Mouse (Mus musculus): ENCODE results near the gene Rasal1.

Gene Rasal1

GRCm38 (mm10) chr5:120696865-120697264 is 48.3 kb downstream of the Rasal1 start:
- peak; percentile 53 to 68 for DNase-seq

- DNase-seq = no peak
These were observed 49.6 kb downstream of the Rasal1 start for GRCm38 (mm10) chr5:120698181-120698580.

GRCm38 (mm10) chr5:120698801-120699391 is 50.3 kb downstream of the Rasal1 start:
- DNase-seq = no peak

GRCm38 (mm10) chr5:120700996-120701790 is 52.6 kb downstream of the Rasal1 start:
- DNase-seq = no peak

- no peak for DNase-seq
These were observed 53.8 kb downstream of the Rasal1 start for GRCm38 (mm10) chr5:120702421-120702820.

GRCm38 (mm10) chr5:120702969-120703368 is 54.4 kb downstream of the Rasal1 start:
- no peak for DNase-seq

GRCm38 (mm10) chr5:120703660-120704059 is 55.0 kb downstream of the Rasal1 start:
- no peak for DNase-seq

GRCm38 (mm10) chr5:120704421-120704820 is 55.8 kb downstream of the Rasal1 start:
- peak; percentile 40 to 52 for DNase-seq

- peak; percentile 43 to 53 for DNase-seq
These were observed 57.9 kb downstream of the Rasal1 start for GRCm38 (mm10) chr5:120706541-120706940.

GRCm38 (mm10) chr5:120706976-120707375 is 58.4 kb downstream of the Rasal1 start:
- peak; percentile 41 to 50 for DNase-seq

- DNase-seq = peak in 1 of 2 experiments; percentile 37
These were observed 61.7 kb downstream of the Rasal1 start for GRCm38 (mm10) chr5:120710161-120710825.

GRCm38 (mm10) chr5:120710826-120711248 is 62.2 kb downstream of the Rasal1 start:
- peak in 1 of 2 experiments; percentile 24 for DNase-seq

- DNase-seq = peak; percentile 79 to 84
These were observed 62.8 kb downstream of the Rasal1 start for GRCm38 (mm10) chr5:120711416-120711815.

GRCm38 (mm10) chr5:120711827-120712226 is 63.2 kb downstream of the Rasal1 start, which contains the start of gene Dtx1:
Gene Dtx1, minus strand, starts transcription at chr5:120711927.
- no peak for DNase-seq

GRCm38 (mm10) chr5:120712721-120713120 is 64.1 kb downstream of the Rasal1 start:
- DNase-seq = no peak

GRCm38 (mm10) chr5:120714314-120714713 is 65.7 kb downstream of the Rasal1 start:
- peak; percentile 73 to 89 for DNase-seq

GRCm38 (mm10) chr5:120717136-120717535 is 68.5 kb downstream of the Rasal1 start:
- no peak for DNase-seq

GRCm38 (mm10) chr5:120718600-120719378 is 70.2 kb downstream of the Rasal1 start:
- DNase-seq = no peak

GRCm38 (mm10) chr5:120721005-120721404 is 72.4 kb downstream of the Rasal1 start:
- no peak for DNase-seq

- no peak for DNase-seq
These were observed 77.3 kb downstream of the Rasal1 start for GRCm38 (mm10) chr5:120725811-120726455.
